Mouse (Mus musculus): ENCODE data around the gene Ticrr. TPM values are rescaled to one million over a fixed set of nuclear protein-coding genes. Genes with fewer than 3 reads are reported as not detected.

Ticrr gene
- polyA plus RNA-seq, 1 experiment, result 1.1 TPM

DNA sequence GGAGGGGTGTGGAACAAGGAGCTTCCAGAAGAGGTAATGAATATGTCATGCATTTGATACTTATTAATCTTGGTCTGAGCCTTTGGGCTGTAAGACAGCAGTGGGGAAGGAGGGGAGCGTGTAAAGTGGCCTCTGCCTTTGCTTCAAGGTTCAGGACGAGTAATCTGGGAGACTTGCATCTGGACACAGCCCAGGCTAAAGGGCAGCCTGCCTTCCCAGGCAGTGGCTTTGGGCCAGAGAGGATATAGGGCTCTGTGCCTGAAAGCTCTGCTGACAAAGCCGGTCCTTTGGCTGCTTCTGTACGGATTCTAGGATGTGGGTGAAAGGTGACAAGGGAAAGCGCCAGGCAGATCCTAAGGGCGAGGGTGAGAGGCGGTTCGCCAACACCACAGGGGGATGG lies 74.6 kb downstream of the Ticrr start:
- no peaks in the 10 kb centered on the region for H3K27me3 ChIP-seq (ENCODE audit: control insufficient read depth, insufficient read depth, low read length)
- H3K36me3 ChIP-seq (ENCODE audit: control insufficient read depth, insufficient read depth, low read length), result peaks cover 18% of the 10 kb centered on the region
- 28% methylated on average over 8 of the region's 8 CpGs for WGBS
- H3K27ac ChIP-seq (ENCODE audit: insufficient read depth, low read depth, low read length), result peak overlapping the region; percentile 86
- TF ChIP-seq POLR2A (IDR thresholded peaks at IDR 0.05; ENCODE audit: low read depth, low read length) (no peak), CTCF (IDR thresholded peaks at IDR 0.05; ENCODE audit: extremely low read depth, insufficient read length, insufficient replicate concordance, low read depth, low read length) (no peak)
- peaks cover 16% of the 10 kb centered on the region for H3K4me1 ChIP-seq (ENCODE audit: control insufficient read depth, insufficient read depth, insufficient read length, low read length)
- H3K4me3 ChIP-seq (ENCODE audit: low read depth, low read length), result no peak overlapping the region

DNA sequence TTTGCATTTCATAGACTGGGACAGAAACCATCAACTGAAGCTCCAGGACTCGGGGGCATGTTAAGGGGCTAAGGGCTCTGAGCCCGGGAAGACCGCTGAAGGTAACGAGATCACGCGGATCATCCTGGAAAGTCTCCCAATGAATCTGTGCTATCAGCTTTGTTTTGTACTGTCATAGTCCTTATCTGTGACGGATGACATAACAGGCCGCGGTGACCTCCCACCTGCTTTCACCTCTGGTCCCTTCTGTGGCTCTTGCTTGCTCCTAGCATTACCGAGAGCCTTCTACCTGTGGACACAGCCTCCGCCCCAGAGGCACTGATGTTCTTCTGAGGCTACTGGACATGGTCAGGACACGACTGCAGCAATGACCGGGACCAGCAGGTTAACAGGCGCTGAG lies 76.5 kb downstream of the Ticrr start:
- H3K4me1 ChIP-seq (ENCODE audit: control insufficient read depth, insufficient read depth, insufficient read length, low read length), result peaks cover 16% of the 10 kb centered on the region
- 90% methylated on average over 14 of the region's 14 CpGs for WGBS

DNA sequence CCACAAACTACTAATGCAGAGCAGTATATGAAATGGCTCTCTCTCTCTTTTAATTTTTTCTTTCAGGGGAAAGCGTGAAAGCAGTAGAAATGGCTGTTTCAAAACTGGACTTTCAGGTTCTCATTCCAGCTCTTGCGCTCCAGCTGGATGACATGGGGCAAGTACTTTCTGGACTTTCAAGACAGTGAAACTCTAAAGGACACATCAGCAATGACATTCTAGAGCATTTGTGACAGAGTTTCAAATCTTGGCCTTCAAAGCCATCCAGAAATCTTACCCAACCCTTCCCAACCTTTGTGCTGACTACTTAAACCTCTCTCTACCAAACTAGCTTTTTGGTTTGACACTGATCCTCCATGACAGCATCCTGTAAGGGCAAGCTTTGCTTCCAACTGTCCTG lies 78.9 kb downstream of the Ticrr start:
- no peaks in the 10 kb centered on the region for H3K27me3 ChIP-seq (ENCODE audit: control insufficient read depth, insufficient read depth, low read length)
- TF ChIP-seq CTCF (IDR thresholded peaks at IDR 0.05; ENCODE audit: extremely low read depth, insufficient read length, insufficient replicate concordance, low read depth, low read length) (no peak), POLR2A (IDR thresholded peaks at IDR 0.05; ENCODE audit: low read depth, low read length) (no peak)
- WGBS, result 89% methylated on average over 2 of the region's 2 CpGs
- no peak overlapping the region for H3K27ac ChIP-seq (ENCODE audit: insufficient read depth, low read depth, low read length)
- H3K4me1 ChIP-seq (ENCODE audit: control insufficient read depth, insufficient read depth, insufficient read length, low read length), result peaks cover 15% of the 10 kb centered on the region
- peaks cover 20% of the 10 kb centered on the region for H3K36me3 ChIP-seq (ENCODE audit: control insufficient read depth, insufficient read depth, low read length)
- H3K4me3 ChIP-seq (ENCODE audit: low read depth, low read length), result no peak overlapping the region

More for the DNA sequence above, 76.5 kb downstream of the Ticrr start:
- Histone ChIP-seq H3K4me3 (ENCODE audit: low read depth, low read length) (no peak overlapping the region), H3K27ac (ENCODE audit: insufficient read depth, low read depth, low read length) (no peak overlapping the region), H3K36me3 (ENCODE audit: control insufficient read depth, insufficient read depth, low read length) (peaks cover 20% of the 10 kb centered on the region), H3K27me3 (ENCODE audit: control insufficient read depth, insufficient read depth, low read length) (no peaks in the 10 kb centered on the region)
- TF ChIP-seq CTCF (IDR thresholded peaks at IDR 0.05; ENCODE audit: extremely low read depth, insufficient read length, insufficient replicate concordance, low read depth, low read length) (no peak), POLR2A (IDR thresholded peaks at IDR 0.05; ENCODE audit: low read depth, low read length) (no peak)

DNA sequence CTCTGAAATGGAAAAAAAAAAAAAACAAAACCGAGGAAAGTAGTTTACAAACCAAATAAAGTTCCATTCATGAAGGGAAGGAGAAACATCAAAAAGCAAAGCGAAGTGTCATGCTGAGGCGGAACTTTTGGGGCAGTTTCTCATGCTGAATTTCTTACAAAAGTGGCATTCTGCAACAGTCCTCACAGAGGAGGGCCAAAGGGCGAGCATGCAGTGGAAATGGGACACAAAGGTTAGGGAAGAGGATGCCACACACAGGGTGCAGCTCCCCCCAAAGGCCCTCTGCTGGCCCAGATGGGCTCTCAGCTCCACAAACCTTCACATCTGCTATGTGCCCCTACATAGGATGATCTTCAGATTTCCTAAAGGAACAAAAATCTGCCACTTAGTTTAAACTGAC lies 80.3 kb downstream of the Ticrr start:
- Histone ChIP-seq H3K36me3 (ENCODE audit: control insufficient read depth, insufficient read depth, low read length) (peaks cover 20% of the 10 kb centered on the region), H3K27me3 (ENCODE audit: control insufficient read depth, insufficient read depth, low read length) (no peaks in the 10 kb centered on the region), H3K27ac (ENCODE audit: insufficient read depth, low read depth, low read length) (no peak overlapping the region), H3K4me1 (ENCODE audit: control insufficient read depth, insufficient read depth, insufficient read length, low read length) (peaks cover 7% of the 10 kb centered on the region; the same call in 1 of the 2 replicates), H3K4me3 (ENCODE audit: low read depth, low read length) (no peak overlapping the region)
- WGBS, result 86% methylated on average over 4 of the region's 4 CpGs
- TF ChIP-seq POLR2A (IDR thresholded peaks at IDR 0.05; ENCODE audit: low read depth, low read length) (no peak), CTCF (IDR thresholded peaks at IDR 0.05; ENCODE audit: extremely low read depth, insufficient read length, insufficient replicate concordance, low read depth, low read length) (no peak)

DNA sequence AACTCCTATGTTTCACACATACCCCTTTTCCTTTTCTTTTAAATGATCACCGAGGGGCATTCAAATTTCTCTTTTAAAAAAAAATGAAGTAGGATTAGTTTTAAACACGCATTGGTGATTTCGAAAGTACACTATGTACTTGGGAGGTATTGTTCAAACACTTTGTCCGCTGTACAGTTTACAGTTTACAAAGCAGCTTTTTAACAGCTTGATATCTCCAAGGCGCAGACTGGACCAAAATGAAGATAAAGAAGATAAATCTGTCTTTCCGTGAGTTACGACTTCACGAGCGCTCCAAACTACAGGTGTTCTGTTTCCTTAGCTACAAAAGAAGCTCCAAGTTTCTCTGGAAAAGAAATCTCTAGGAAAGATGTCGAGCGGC lies 82.3 kb downstream of the Ticrr start:
- Histone ChIP-seq H3K4me1 (ENCODE audit: control insufficient read depth, insufficient read depth, insufficient read length, low read length) (0 out of 2 replicates have a peak, but pooled peaks cover 2% of the 10 kb centered on the region), H3K4me3 (ENCODE audit: low read depth, low read length) (peak overlapping the region; percentile 95), H3K36me3 (ENCODE audit: control insufficient read depth, insufficient read depth, low read length) (peaks cover 11% of the 10 kb centered on the region), H3K27me3 (ENCODE audit: control insufficient read depth, insufficient read depth, low read length) (no peaks in the 10 kb centered on the region), H3K27ac (ENCODE audit: insufficient read depth, low read depth, low read length) (peak overlapping the region; percentile 19; the same call in 1 of the 2 replicates)
- no peak for TF ChIP-seq POLR2A (IDR thresholded peaks at IDR 0.05; ENCODE audit: low read depth, low read length)
- no peak for TF ChIP-seq CTCF (IDR thresholded peaks at IDR 0.05; ENCODE audit: extremely low read depth, insufficient read length, insufficient replicate concordance, low read depth, low read length)
- WGBS, result 4% methylated on average over 11 of the region's 11 CpGs

DNA sequence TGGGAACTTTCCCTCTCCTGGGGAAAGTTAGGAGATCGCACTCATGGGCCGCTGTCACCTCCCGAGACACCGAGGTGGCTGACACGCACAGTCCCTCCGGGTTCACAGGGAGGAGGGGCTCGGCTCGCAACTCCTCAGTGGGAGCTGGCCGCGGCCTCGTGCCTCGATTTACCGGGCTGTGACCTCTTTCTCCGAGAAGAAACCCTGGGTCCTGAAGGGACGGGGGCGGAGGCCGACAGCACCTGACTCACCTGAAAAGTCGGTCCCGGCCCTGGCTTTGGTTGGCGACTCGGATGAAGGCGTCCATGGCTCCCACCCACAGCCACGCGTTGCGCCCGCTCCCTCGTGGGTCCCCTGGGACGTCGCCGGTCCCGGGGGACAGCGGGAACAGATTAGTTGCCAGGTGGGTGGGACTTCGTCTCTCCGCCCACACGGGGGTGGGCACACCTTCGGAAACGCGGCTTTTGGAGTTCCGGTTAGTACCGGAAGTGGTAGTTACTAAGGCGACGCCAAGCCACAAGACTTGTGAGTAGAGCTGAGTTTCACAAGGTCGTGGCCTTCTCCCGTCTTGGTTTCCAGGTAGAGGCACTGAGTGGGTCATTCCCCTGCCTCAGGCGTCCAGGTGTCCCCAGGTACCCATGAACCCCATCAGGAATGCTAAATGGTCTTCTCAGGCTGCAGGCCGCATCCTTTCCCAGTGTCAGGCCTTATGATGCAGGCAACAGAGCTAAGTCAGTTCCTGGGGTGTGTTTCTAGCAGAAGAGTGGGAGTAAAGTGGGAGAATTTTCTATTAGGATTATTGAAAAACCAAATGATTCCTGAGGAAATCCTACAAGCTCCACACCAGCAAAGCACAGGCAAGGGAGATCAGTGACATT lies 82.9 kb downstream of the Ticrr start, which contains the start of the genes Pex11a and Wdr93:
Pex11a (minus strand) TSS at position 473 of the 878 bp plus-strand sequence.
Wdr93 (plus strand) TSS at position 505 of the 878 bp plus-strand sequence.
- TF ChIP-seq CTCF (IDR thresholded peaks at IDR 0.05; ENCODE audit: extremely low read depth, insufficient read length, insufficient replicate concordance, low read depth, low read length) (no peak), POLR2A (IDR thresholded peaks at IDR 0.05; ENCODE audit: low read depth, low read length) (peak; percentile 42; the same call in 1 of the 2 replicates)
- WGBS, result 3% methylated on average over 46 of the region's 46 CpGs
- peak within 1 kb of the TSS; percentile 19; the same call in 1 of the 2 replicates for H3K27ac ChIP-seq (ENCODE audit: insufficient read depth, low read depth, low read length)
- peak within 1 kb of the TSS; percentile 95 for H3K4me3 ChIP-seq (ENCODE audit: low read depth, low read length)
- peaks cover 5% of the 10 kb centered on the region; the same call in 1 of the 2 replicates for H3K36me3 ChIP-seq (ENCODE audit: control insufficient read depth, insufficient read depth, low read length)
- no peaks in the 10 kb centered on the region for H3K27me3 ChIP-seq (ENCODE audit: control insufficient read depth, insufficient read depth, low read length)
- 0 out of 2 replicates have a peak, but pooled peaks cover 2% of the 10 kb centered on the region for H3K4me1 ChIP-seq (ENCODE audit: control insufficient read depth, insufficient read depth, insufficient read length, low read length)

DNA sequence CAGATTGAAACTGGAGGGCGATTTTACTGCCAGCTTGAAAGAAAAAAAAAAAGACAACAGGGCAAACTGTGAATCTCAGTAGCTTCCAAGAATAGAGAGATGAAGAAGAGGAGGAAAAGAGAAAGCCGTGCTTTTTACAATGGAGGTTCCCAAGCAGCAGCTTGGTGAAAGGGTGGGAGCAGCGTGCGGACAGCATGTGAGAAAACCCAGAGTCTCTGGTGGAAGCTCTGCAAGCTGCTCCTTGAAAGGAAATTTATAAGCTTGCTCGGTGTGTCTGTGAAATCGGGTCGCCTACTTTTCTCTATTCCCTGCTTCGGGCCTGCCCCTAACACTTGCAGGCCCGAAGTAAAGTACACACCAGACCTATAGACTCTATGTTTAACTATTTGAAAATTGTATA lies 84.1 kb downstream of the Ticrr start:
- Histone ChIP-seq H3K27ac (ENCODE audit: insufficient read depth, low read depth, low read length) (no peak overlapping the region), H3K27me3 (ENCODE audit: control insufficient read depth, insufficient read depth, low read length) (no peaks in the 10 kb centered on the region), H3K4me3 (ENCODE audit: low read depth, low read length) (no peak overlapping the region), H3K36me3 (ENCODE audit: control insufficient read depth, insufficient read depth, low read length) (peaks cover 4% of the 10 kb centered on the region; the same call in 1 of the 2 replicates), H3K4me1 (ENCODE audit: control insufficient read depth, insufficient read depth, insufficient read length, low read length) (0 out of 2 replicates have a peak, but pooled peaks cover 2% of the 10 kb centered on the region)
- TF ChIP-seq CTCF (IDR thresholded peaks at IDR 0.05; ENCODE audit: extremely low read depth, insufficient read length, insufficient replicate concordance, low read depth, low read length), result no peak
- TF ChIP-seq POLR2A (IDR thresholded peaks at IDR 0.05; ENCODE audit: low read depth, low read length), result no peak
- 90% methylated on average over 9 of the region's 9 CpGs for WGBS
